Mouse (Mus musculus) limb, embryonic 15.5 days (tissue): ENCODE results near the gene Glis3. TPM values are rescaled to one million over a fixed set of nuclear protein-coding genes. Genes with fewer than 3 reads are reported as not detected.

ENCODE experiments used
- ATAC-seq: fragments of 200-750 bp; cut with Nextera tagmentation; 2 replicates; pipeline ENCODE4 v1.8.0; 2017; ENCODE audit warnings: low read depth, moderate TSS enrichment; ENCODE audit not compliant: insufficient number of reproducible peaks, low FRiP score, low TSS enrichment
- H3K27ac ChIP-seq: fragments of 300-500 bp; sonication (generic); 2 replicates; pipeline ENCODE4 v1.5.1; 2015; ENCODE audit warnings: moderate library complexity, mild to moderate bottlenecking, inconsistent platforms
- H3K27me3 ChIP-seq: fragments of 300-500 bp; sonication (generic); 2 replicates; pipeline ENCODE4 v1.6.1; 2015; ENCODE audit warnings: inconsistent platforms
- H3K36me3 ChIP-seq: fragments of 300-500 bp; sonication (generic); 2 replicates; pipeline ENCODE4 v1.6.1; 2015; ENCODE audit warnings: inconsistent platforms
- H3K4me1 ChIP-seq: fragments of 300-500 bp; sonication (generic); 2 replicates; pipeline ENCODE4 v1.6.1; 2015; ENCODE audit warnings: inconsistent platforms
- H3K4me2 ChIP-seq: fragments of 300-500 bp; sonication (generic); 2 replicates; pipeline ENCODE4 v1.6.1; 2015; ENCODE audit warnings: mild to moderate bottlenecking, inconsistent platforms
- H3K4me3 ChIP-seq: fragments of 300-500 bp; sonication (generic); 2 replicates; pipeline ENCODE4 v1.5.1; 2015; ENCODE audit warnings: mild to moderate bottlenecking, inconsistent platforms
- H3K9ac ChIP-seq: fragments of 300-500 bp; sonication (generic); 2 replicates; pipeline ENCODE4 v1.6.1; 2015; ENCODE audit warnings: inconsistent platforms
- H3K9me3 ChIP-seq: fragments of 300-500 bp; sonication (generic); 2 replicates; pipeline ENCODE4 v1.6.1; 2016; ENCODE audit warnings: inconsistent platforms
- WGBS: fragments of 180-500 bp; shearing (Covaris S2); methylation state at CpG from one replicate; pipeline ENCODE4 v1.1.7; 2015; 5-methylcytosine and 5-hydroxymethylcytosine counted together
- polyA plus RNA-seq: library from polyadenylated mRNA; unstranded; fragments of >200 nt; fragmentation: Nextera tagmentation; extraction: Ambion mirVana; gene quantifications from 2 replicates; pipeline ENCODE4 v1.2.1, GENCODE M21; 2015

Glis3 gene
- polyA plus RNA-seq, 1 experiment from 2014 or later = 3.0 TPM

- H3K27me3 ChIP-seq = no peaks in the 10 kb centered on the region
- no peak overlapping the region for H3K4me3 ChIP-seq
- H3K4me1 ChIP-seq = 0 out of 2 replicates have a peak, but pooled peaks cover 3% of the 10 kb centered on the region
- no peak overlapping the region for H3K4me2 ChIP-seq
- H3K36me3 ChIP-seq = no peaks in the 10 kb centered on the region
- no peak for ATAC-seq
- H3K27ac ChIP-seq = no peak overlapping the region
- 80% methylated on average over 11 of the region's 11 CpGs for WGBS
- H3K9me3 ChIP-seq = no peaks in the 10 kb centered on the region
- H3K9ac ChIP-seq = no peak overlapping the region
These were observed 58.0 kb downstream of the Glis3 start for GRCm38 (mm10) chr19:28621608-28622505.

DNA sequence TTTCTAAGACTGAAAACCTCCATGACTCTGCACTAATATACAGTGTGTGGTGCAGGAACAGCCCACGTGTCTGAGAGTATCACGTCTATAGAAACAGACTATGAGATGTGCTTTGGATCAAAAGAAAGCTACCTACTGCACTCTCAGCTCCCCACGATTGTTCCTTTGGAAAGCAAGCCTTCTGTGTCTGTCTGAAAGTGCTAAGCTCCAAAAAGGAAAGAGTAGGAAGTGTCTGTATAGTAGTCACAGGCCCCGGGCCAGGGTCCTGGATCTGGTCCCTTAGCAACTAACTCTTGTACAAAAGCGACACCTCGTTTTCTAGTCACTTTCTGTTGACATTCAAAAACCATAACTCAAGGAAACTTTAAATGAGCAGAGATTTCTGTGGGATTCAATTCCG lies 62.1 kb downstream of the Glis3 start:
- no peak overlapping the region for H3K4me2 ChIP-seq
- H3K27ac ChIP-seq = no peak overlapping the region
- no peaks in the 10 kb centered on the region for H3K27me3 ChIP-seq
- H3K9me3 ChIP-seq = no peaks in the 10 kb centered on the region
- no peak overlapping the region for H3K9ac ChIP-seq
- no peaks in the 10 kb centered on the region for H3K36me3 ChIP-seq
- 0 out of 2 replicates have a peak, but pooled peaks cover 3% of the 10 kb centered on the region for H3K4me1 ChIP-seq
- no peak for ATAC-seq
- 79% methylated on average over 7 of the region's 7 CpGs for WGBS
- H3K4me3 ChIP-seq = no peak overlapping the region

DNA sequence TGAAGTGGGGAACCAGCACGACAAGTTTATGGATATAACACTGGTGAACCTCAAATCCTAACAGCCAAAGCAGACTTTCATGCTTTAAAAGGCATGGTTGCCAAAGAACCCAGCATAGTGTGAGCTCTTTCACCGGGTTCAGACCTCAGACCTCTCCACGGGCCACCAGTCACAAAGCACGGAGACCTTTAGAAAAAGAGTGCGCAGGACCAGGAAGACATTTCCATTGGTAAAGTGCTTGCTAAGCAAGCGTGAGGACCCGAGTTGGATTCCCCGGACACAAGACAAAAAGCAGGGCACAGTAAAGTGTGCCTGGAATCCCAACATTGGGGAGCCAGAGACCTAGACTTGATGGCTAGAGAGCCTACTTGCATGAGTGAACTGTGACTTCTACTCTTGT lies 62.7 kb downstream of the Glis3 start:
- Histone ChIP-seq H3K4me2 (no peak overlapping the region), H3K9ac (no peak overlapping the region), H3K27ac (no peak overlapping the region), H3K4me3 (no peak overlapping the region), H3K9me3 (no peaks in the 10 kb centered on the region), H3K4me1 (0 out of 2 replicates have a peak, but pooled peaks cover 3% of the 10 kb centered on the region), H3K36me3 (no peaks in the 10 kb centered on the region), H3K27me3 (no peaks in the 10 kb centered on the region)
- WGBS = 90% methylated on average over 8 of the region's 8 CpGs
- ATAC-seq = no peak

GRCm38 (mm10) chr19:28616487-28616886 lies 63.4 kb downstream of the Glis3 start:
- no peak for ATAC-seq
- Histone ChIP-seq H3K9me3 (no peaks in the 10 kb centered on the region), H3K9ac (no peak overlapping the region), H3K4me1 (0 out of 2 replicates have a peak, but pooled peaks cover 3% of the 10 kb centered on the region), H3K4me3 (no peak overlapping the region), H3K27me3 (no peaks in the 10 kb centered on the region), H3K36me3 (no peaks in the 10 kb centered on the region), H3K27ac (no peak overlapping the region), H3K4me2 (no peak overlapping the region)
- 93% methylated on average over 1 of the region's 1 CpGs for WGBS

DNA sequence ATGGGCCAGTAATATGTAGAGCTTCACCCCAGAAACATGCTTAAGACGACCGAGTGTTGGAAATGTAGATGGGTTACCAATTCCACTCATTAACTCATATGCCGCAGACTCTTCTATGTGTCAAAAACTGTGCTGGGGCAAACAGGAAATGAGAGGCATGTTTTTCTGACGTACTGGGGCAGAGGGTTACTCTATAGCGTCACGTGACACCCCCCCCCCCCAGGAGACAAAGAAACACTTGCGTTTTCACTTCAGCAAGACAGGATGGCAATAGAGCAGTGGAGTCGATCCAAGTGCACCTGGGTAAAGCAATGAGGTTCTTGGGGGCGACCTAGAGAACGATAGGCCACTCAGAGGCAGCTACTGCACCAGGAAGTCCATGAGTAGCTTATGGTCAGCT lies 67.6 kb downstream of the Glis3 start:
- Histone ChIP-seq H3K36me3 (no peaks in the 10 kb centered on the region), H3K9ac (no peak overlapping the region), H3K4me2 (no peak overlapping the region), H3K4me3 (no peak overlapping the region), H3K4me1 (peaks cover 8% of the 10 kb centered on the region; the same call in 1 of the 2 replicates), H3K27ac (no peak overlapping the region), H3K27me3 (no peaks in the 10 kb centered on the region), H3K9me3 (no peaks in the 10 kb centered on the region)
- 84% methylated on average over 10 of the region's 10 CpGs for WGBS
- no peak for ATAC-seq

DNA sequence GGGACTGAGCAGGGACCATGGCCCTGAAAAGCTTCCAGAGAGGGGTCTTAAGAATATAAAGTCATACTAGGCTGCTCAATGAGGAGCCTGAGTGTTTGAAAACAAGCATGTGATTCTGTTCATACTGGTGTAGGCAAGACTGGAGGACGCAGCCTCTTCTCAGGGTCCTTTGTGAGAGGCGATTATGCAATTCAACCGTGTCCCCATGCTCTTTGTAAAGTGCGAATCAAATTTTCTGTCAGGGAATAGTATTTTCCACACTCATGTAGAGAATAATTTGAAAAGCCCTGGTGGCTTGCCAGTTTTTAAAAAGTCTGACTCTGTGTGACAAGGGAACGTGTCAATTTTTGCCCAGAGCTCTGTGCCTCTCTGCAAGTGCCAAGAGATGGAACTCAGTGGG lies 71.1 kb downstream of the Glis3 start:
- ATAC-seq = no peak
- peaks cover 8% of the 10 kb centered on the region; the same call in 1 of the 2 replicates for H3K4me1 ChIP-seq
- 71% methylated on average over 5 of the region's 5 CpGs for WGBS
- H3K36me3 ChIP-seq = no peaks in the 10 kb centered on the region
- H3K27me3 ChIP-seq = no peaks in the 10 kb centered on the region
- H3K27ac ChIP-seq = peak overlapping the region; percentile 9; the same call in 1 of the 2 replicates
- no peaks in the 10 kb centered on the region for H3K9me3 ChIP-seq
- H3K4me2 ChIP-seq = no peak overlapping the region
- no peak overlapping the region for H3K4me3 ChIP-seq
- no peak overlapping the region for H3K9ac ChIP-seq

- H3K4me1 ChIP-seq = peaks cover 8% of the 10 kb centered on the region; the same call in 1 of the 2 replicates
These were observed 71.6 kb downstream of the Glis3 start for GRCm38 (mm10) chr19:28608277-28608676.

GRCm38 (mm10) chr19:28600866-28601265 lies 79.0 kb downstream of the Glis3 start:
- Histone ChIP-seq H3K36me3 (no peaks in the 10 kb centered on the region), H3K27me3 (no peaks in the 10 kb centered on the region), H3K27ac (no peak overlapping the region), H3K4me2 (no peak overlapping the region), H3K9me3 (no peaks in the 10 kb centered on the region), H3K4me1 (no peaks in the 10 kb centered on the region), H3K4me3 (no peak overlapping the region), H3K9ac (no peak overlapping the region)
- ATAC-seq = no peak
- 85% methylated on average over 4 of the region's 4 CpGs for WGBS

More at GRCm38 (mm10) chr19:28608277-28608676, 71.6 kb downstream of the Glis3 start:
- peak; percentile 35; the same call in 1 of the 2 replicates for ATAC-seq
- Histone ChIP-seq H3K9ac (no peak overlapping the region), H3K9me3 (no peaks in the 10 kb centered on the region), H3K27me3 (no peaks in the 10 kb centered on the region), H3K4me2 (no peak overlapping the region), H3K36me3 (no peaks in the 10 kb centered on the region), H3K4me3 (no peak overlapping the region), H3K27ac (peak overlapping the region; percentile 9; the same call in 1 of the 2 replicates)
- WGBS = 52% methylated on average over 6 of the region's 6 CpGs

- Histone ChIP-seq H3K27ac (no peak overlapping the region), H3K36me3 (no peaks in the 10 kb centered on the region), H3K4me2 (no peak overlapping the region), H3K4me3 (no peak overlapping the region), H3K9me3 (no peaks in the 10 kb centered on the region), H3K9ac (no peak overlapping the region), H3K4me1 (peaks cover 6% of the 10 kb centered on the region; the same call in 1 of the 2 replicates), H3K27me3 (no peaks in the 10 kb centered on the region)
- ATAC-seq = no peak
- WGBS = 55% methylated on average over 4 of the region's 4 CpGs
These were observed 85.7 kb downstream of the Glis3 start for GRCm38 (mm10) chr19:28594215-28594614.

DNA sequence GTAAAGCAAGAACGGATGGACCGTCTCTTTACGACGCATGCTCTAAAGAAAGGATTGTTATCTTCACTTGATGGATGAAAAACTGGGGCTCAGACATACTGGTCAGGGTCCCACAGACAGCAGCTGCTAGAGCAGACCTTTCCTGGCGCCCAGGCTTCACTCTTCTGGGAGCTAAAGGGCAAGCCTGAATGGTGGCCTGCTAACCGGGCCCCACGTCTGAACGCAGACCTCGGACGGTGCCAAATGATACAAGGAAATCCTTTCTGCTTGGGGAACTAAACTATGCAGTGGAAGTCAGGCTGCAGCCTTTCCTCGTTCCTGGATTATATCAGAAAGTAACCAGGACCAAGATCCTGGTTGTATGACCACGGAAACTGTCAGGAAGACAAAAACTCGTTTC lies 86.9 kb downstream of the Glis3 start:
- no peak for ATAC-seq
- H3K4me1 ChIP-seq = peaks cover 6% of the 10 kb centered on the region; the same call in 1 of the 2 replicates
- WGBS = 51% methylated on average over 13 of the region's 13 CpGs
- no peak overlapping the region for H3K4me3 ChIP-seq
- H3K9me3 ChIP-seq = no peaks in the 10 kb centered on the region
- no peaks in the 10 kb centered on the region for H3K27me3 ChIP-seq
- no peaks in the 10 kb centered on the region for H3K36me3 ChIP-seq
- peak overlapping the region; percentile 43; the same call in 1 of the 2 replicates for H3K27ac ChIP-seq
- no peak overlapping the region for H3K9ac ChIP-seq
- H3K4me2 ChIP-seq = no peak overlapping the region

- Histone ChIP-seq H3K36me3 (no peaks in the 10 kb centered on the region), H3K9me3 (no peaks in the 10 kb centered on the region), H3K4me1 (peaks cover 6% of the 10 kb centered on the region; the same call in 1 of the 2 replicates), H3K4me3 (no peak overlapping the region), H3K9ac (no peak overlapping the region), H3K27me3 (no peaks in the 10 kb centered on the region), H3K4me2 (no peak overlapping the region), H3K27ac (no peak overlapping the region)
- WGBS = 74% methylated on average over 7 of the region's 7 CpGs
- no peak for ATAC-seq
These were observed 88.0 kb downstream of the Glis3 start for GRCm38 (mm10) chr19:28591736-28592477.

DNA sequence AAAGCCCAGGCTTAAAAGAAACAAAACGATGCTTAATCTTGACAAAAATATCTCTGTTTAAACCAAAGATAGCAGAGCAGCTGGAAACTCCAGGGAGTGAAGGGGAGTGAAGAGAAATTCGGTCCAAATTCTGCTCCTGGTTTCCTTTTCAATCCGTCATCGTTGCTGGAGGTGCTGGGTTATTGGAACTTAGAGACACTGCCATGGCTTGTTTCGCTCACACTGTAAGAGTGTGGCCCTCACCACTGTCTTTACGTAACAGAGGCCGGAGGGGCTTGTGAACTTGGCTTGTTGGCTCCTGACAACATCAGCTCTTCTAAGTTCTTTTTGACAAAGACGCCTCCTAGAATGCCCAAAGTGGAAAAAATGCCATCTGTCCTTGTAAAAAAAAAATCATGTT lies 99.4 kb downstream of the Glis3 start:
- Histone ChIP-seq H3K27ac (no peak overlapping the region), H3K27me3 (no peaks in the 10 kb centered on the region), H3K4me3 (no peak overlapping the region), H3K9ac (no peak overlapping the region), H3K9me3 (no peaks in the 10 kb centered on the region), H3K4me2 (no peak overlapping the region), H3K4me1 (0 out of 2 replicates have a peak, but pooled peaks cover 7% of the 10 kb centered on the region), H3K36me3 (no peaks in the 10 kb centered on the region)
- WGBS = 83% methylated on average over 8 of the region's 8 CpGs
- ATAC-seq = no peak
